Mouse (Mus musculus) limb, embryonic 15.5 days (tissue): ENCODE measurements at regions not wholly inside any gene's neighbourhood (a gene's known extent, or its start where the extent isn't known, plus 50 kb on each side); places are given as distances from the start of the nearest gene placed in this dataset.
A peak's percentile ranks its signal among the peaks of the same experiment; 100 is the strongest.

ENCODE experiments used
- ATAC-seq: fragments of 200-750 bp; cut with Nextera tagmentation; 2 replicates; pipeline ENCODE4 v1.8.0; 2017; ENCODE audit warnings: low read depth, moderate TSS enrichment; ENCODE audit not compliant: insufficient number of reproducible peaks, low FRiP score, low TSS enrichment
- H3K27ac ChIP-seq: fragments of 300-500 bp; sonication (generic); 2 replicates; pipeline ENCODE4 v1.5.1; 2015; ENCODE audit warnings: moderate library complexity, mild to moderate bottlenecking, inconsistent platforms
- H3K27me3 ChIP-seq: fragments of 300-500 bp; sonication (generic); 2 replicates; pipeline ENCODE4 v1.6.1; 2015; ENCODE audit warnings: inconsistent platforms
- H3K36me3 ChIP-seq: fragments of 300-500 bp; sonication (generic); 2 replicates; pipeline ENCODE4 v1.6.1; 2015; ENCODE audit warnings: inconsistent platforms
- H3K4me1 ChIP-seq: fragments of 300-500 bp; sonication (generic); 2 replicates; pipeline ENCODE4 v1.6.1; 2015; ENCODE audit warnings: inconsistent platforms
- H3K4me2 ChIP-seq: fragments of 300-500 bp; sonication (generic); 2 replicates; pipeline ENCODE4 v1.6.1; 2015; ENCODE audit warnings: mild to moderate bottlenecking, inconsistent platforms
- H3K4me3 ChIP-seq: fragments of 300-500 bp; sonication (generic); 2 replicates; pipeline ENCODE4 v1.5.1; 2015; ENCODE audit warnings: mild to moderate bottlenecking, inconsistent platforms
- H3K9ac ChIP-seq: fragments of 300-500 bp; sonication (generic); 2 replicates; pipeline ENCODE4 v1.6.1; 2015; ENCODE audit warnings: inconsistent platforms
- H3K9me3 ChIP-seq: fragments of 300-500 bp; sonication (generic); 2 replicates; pipeline ENCODE4 v1.6.1; 2016; ENCODE audit warnings: inconsistent platforms
- WGBS: fragments of 180-500 bp; shearing (Covaris S2); methylation state at CpG from one replicate; pipeline ENCODE4 v1.1.7; 2015; 5-methylcytosine and 5-hydroxymethylcytosine counted together

DNA sequence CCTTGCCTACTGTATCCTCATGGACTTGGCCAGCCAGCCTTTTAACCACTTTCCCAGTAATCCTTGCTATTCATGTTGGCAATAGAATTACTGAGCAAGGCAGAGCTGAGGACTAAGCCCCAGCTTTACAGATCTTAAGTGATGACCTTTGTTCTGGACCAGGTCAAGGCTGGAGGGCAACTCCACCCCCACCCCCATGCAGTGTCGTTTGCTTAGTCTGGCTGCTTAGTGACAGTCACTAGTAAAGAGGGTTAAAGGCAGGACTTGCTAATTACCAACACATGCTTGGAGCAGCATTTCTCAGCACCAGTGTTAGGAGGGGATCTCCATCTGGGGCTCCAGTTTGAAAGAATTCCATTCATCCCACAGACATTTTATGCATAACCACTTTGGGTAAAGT is 174.2 kb downstream of the 3110018I06Rik start:
- H3K27ac ChIP-seq: no peak overlapping the region

DNA sequence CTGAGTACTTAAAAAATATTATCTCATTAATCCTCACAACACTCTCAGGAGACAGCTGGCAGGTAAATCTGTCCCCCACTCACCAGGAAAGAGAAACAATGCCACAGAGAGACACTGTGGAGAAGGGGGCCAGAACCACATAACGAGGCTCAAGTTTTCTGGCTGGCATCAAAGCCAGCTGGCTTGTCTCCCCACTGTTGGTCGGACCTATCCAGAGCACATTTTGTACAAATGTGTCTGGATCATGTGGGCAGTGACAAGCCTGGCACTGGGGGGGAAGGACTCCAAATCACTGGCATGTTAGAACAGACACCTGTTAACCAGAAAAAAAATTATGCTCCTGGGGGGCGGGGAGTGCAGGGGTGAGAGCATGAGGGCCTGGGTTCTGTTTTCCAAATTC is 179.4 kb downstream of the 3110018I06Rik start:
- ATAC-seq: no peak
- WGBS: 74% methylated on average over 3 of the region's 3 CpGs
- H3K27ac ChIP-seq: no peak overlapping the region

More for the DNA sequence above, 174.2 kb downstream of the 3110018I06Rik start:
- Histone ChIP-seq H3K9ac (no peak overlapping the region), H3K4me2 (no peak overlapping the region), H3K9me3 (no peaks in the 10 kb centered on the region), H3K4me3 (no peak overlapping the region), H3K27me3 (no peaks in the 10 kb centered on the region), H3K4me1 (peaks cover 7% of the 10 kb centered on the region), H3K36me3 (no peaks in the 10 kb centered on the region)
- no peak for ATAC-seq
- 0% methylated on average over 1 of the region's 1 CpGs for WGBS

DNA sequence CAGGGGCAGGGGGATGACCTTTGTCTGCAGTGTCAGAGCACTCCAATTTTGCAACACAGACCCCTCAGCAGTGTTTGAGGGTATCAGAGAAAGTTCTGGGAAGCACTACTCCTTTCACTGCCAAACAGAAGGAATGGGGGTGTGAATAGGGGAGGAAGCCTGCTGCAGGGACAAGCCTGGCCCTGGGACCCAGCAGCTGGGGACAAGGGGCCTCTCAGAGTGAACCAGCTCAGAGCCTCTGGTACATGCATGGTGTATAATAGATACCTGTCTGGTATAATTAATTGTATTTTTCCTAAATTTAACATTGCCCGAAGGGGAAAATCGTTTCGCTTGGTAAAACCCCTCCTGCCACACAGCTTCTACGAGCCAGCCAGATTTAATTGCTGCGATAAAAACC is 180.6 kb downstream of the 3110018I06Rik start:
- Histone ChIP-seq H3K9ac (no peak overlapping the region), H3K27me3 (no peaks in the 10 kb centered on the region), H3K4me2 (no peak overlapping the region), H3K9me3 (no peaks in the 10 kb centered on the region), H3K36me3 (no peaks in the 10 kb centered on the region), H3K4me1 (peaks cover 16% of the 10 kb centered on the region), H3K4me3 (no peak overlapping the region), H3K27ac (no peak overlapping the region; the same call in 1 of the 2 replicates)
- ATAC-seq: no peak
- 23% methylated on average over 5 of the region's 5 CpGs for WGBS

More for the DNA sequence above, 179.4 kb downstream of the 3110018I06Rik start:
- no peaks in the 10 kb centered on the region for H3K27me3 ChIP-seq
- no peaks in the 10 kb centered on the region for H3K9me3 ChIP-seq
- no peak overlapping the region for H3K4me3 ChIP-seq
- peaks cover 16% of the 10 kb centered on the region for H3K4me1 ChIP-seq
- no peak overlapping the region for H3K4me2 ChIP-seq
- no peaks in the 10 kb centered on the region for H3K36me3 ChIP-seq
- H3K9ac ChIP-seq: no peak overlapping the region

DNA sequence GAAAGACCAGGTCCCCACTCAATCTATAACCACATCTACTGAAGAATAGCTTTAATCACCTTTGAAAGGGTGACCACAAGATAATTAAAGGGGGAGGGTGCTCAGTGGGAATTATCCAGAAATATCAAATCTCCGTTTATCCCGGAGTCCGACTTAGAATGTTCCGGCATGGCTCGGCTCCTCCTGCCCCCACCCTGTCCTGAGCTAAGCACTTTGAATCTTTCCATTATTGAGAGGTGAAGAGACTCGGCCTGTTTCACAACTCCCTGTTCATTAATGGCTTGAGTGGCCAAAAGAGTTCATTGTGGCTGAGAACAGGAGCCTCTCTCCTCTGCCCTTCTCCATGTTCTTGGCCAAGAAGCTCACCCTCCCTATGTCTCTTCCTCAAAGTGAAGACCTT is 181.0 kb downstream of the 3110018I06Rik start:
- Histone ChIP-seq H3K27ac (no peak overlapping the region), H3K36me3 (no peaks in the 10 kb centered on the region), H3K9ac (no peak overlapping the region), H3K9me3 (no peaks in the 10 kb centered on the region), H3K4me2 (0 out of 2 replicates have a peak overlapping the region, but pooled peaks have one; percentile 6), H3K4me3 (no peak overlapping the region), H3K27me3 (no peaks in the 10 kb centered on the region), H3K4me1 (peaks cover 16% of the 10 kb centered on the region)
- no peak for ATAC-seq
- 32% methylated on average over 6 of the region's 6 CpGs for WGBS

DNA sequence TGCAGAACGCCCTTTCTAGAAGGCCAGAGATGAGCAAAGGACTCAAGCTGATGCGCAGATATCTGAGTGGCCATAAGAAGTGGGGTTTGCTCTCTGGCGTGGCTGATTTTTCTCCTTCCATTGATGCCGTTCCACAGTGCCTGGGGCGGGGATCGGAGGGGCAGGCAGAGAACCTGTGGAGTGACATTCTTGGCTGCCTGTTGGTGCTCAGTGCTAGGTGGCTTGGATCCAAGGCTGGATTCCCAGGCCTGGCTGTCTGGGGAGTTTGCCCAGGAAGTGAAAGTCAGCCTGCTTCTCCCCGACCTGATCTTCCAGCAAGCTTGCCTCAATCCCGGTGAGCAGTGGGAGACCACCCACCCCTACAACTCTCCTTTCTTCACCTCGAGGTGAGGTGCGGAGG is 181.5 kb downstream of the 3110018I06Rik start:
- Histone ChIP-seq H3K9ac (no peak overlapping the region), H3K27ac (no peak overlapping the region), H3K4me1 (peaks cover 16% of the 10 kb centered on the region), H3K9me3 (no peaks in the 10 kb centered on the region), H3K27me3 (no peaks in the 10 kb centered on the region), H3K4me2 (0 out of 2 replicates have a peak overlapping the region, but pooled peaks have one; percentile 6), H3K36me3 (no peaks in the 10 kb centered on the region), H3K4me3 (no peak overlapping the region)
- 50% methylated on average over 10 of the region's 10 CpGs for WGBS
- ATAC-seq: no peak

DNA sequence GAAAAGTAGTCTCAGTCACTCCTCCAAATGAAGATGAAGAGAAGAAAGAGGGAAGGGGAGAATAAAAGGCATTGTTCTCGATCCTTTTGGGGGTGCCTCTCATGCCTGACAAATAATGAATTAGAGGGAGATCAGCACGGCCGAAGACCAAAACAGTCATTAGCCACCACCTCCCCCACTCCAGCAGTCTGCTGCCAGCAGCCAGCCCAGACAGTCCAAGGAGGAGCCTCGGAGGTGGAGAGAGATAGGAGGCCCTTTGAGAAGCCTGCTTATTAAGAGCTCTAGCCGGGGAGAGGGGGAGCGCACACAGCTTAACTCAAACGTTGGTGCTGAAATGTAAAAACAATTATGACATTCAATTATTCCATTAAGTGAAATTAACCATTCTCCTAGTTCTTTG is 188.6 kb downstream of the 3110018I06Rik start:
- no peak for ATAC-seq
- Histone ChIP-seq H3K4me2 (no peak overlapping the region), H3K9ac (no peak overlapping the region), H3K27me3 (no peaks in the 10 kb centered on the region), H3K4me3 (no peak overlapping the region), H3K27ac (no peak overlapping the region), H3K9me3 (no peaks in the 10 kb centered on the region), H3K4me1 (no peaks in the 10 kb centered on the region), H3K36me3 (no peaks in the 10 kb centered on the region)
- 37% methylated on average over 7 of the region's 7 CpGs for WGBS

DNA sequence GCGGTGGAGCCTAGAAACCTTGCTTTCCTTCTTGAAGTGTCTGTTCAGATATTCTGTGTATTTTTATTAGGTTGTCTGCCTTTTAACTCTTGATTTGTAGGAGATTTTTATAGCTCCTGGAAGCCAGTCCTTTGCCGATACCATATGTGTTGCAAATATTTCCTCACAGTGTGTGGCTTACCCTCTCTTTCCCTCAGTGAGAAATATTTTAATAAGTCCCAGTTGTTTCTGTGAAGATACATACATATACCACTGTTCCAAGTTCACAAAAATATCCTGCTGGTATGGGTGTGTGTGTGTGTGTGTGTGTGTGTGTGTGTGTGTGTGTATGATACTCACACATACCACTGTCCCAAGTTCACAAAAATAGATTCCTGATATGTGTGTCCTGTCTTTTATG is 199.0 kb downstream of the 3110018I06Rik start:
- H3K4me1 ChIP-seq: peaks cover 10% of the 10 kb centered on the region
- no peak overlapping the region for H3K4me3 ChIP-seq
- ATAC-seq: peak; percentile 68; the same call in 1 of the 2 replicates
- H3K9me3 ChIP-seq: no peaks in the 10 kb centered on the region
- peak overlapping the region; percentile 67 for H3K27ac ChIP-seq
- H3K36me3 ChIP-seq: no peaks in the 10 kb centered on the region
- no peak overlapping the region for H3K9ac ChIP-seq
- 31% methylated on average over 2 of the region's 2 CpGs for WGBS
- H3K4me2 ChIP-seq: no peak overlapping the region
- H3K27me3 ChIP-seq: peaks cover 9% of the 10 kb centered on the region; the same call in 1 of the 2 replicates

DNA sequence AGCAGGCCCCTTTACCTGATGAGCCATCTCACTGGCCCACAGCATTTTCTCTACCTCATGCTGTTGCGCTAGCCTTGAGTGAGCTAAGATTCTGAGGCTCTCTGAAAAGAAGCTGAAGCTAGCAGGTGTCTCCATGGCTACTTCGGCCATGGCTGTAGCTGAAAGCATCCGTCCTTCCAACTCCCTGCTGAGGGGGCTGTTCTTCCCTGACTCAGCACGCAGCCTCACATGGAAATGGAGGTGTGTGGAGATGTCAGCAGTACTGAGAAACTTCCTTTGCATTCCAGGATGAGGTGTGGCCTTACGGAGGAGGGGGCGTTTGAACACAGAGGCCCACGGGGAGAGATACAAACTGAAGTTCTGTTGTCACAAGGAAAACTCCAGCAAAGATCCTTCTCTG is 201.0 kb downstream of the 3110018I06Rik start:
- 67% methylated on average over 7 of the region's 7 CpGs for WGBS

DNA sequence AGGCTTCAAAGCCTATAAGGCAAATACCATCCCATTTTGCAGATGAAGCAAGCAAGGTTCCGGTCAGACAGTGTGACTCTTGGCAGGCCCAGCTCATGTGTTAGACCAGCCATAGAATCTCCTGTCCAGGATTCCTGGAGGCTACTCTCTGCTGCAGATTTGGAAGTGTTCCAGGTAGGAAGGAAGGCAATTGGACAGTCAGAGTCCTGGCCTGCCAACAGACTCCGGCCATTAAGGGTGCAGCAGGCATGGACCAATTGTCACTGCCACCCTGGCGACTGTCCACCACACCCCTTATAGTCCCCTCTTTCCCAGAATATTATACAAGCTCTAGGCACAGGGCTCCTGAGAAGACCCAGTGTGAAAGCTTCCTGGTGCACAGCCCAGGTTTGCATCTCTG is 201.6 kb downstream of the 3110018I06Rik start:
- no peak for ATAC-seq
- WGBS: 80% methylated on average over 3 of the region's 3 CpGs
- Histone ChIP-seq H3K9ac (no peak overlapping the region), H3K9me3 (no peaks in the 10 kb centered on the region), H3K4me2 (no peak overlapping the region), H3K4me1 (peaks cover 19% of the 10 kb centered on the region), H3K27ac (no peak overlapping the region), H3K4me3 (no peak overlapping the region), H3K36me3 (no peaks in the 10 kb centered on the region), H3K27me3 (peaks cover 11% of the 10 kb centered on the region; the same call in 1 of the 2 replicates)

More for the DNA sequence above, 201.0 kb downstream of the 3110018I06Rik start:
- Histone ChIP-seq H3K4me2 (no peak overlapping the region), H3K4me1 (peaks cover 19% of the 10 kb centered on the region), H3K27ac (no peak overlapping the region), H3K9ac (no peak overlapping the region), H3K4me3 (no peak overlapping the region), H3K36me3 (no peaks in the 10 kb centered on the region), H3K9me3 (no peaks in the 10 kb centered on the region), H3K27me3 (peaks cover 15% of the 10 kb centered on the region; the same call in 1 of the 2 replicates)
- ATAC-seq: no peak

DNA sequence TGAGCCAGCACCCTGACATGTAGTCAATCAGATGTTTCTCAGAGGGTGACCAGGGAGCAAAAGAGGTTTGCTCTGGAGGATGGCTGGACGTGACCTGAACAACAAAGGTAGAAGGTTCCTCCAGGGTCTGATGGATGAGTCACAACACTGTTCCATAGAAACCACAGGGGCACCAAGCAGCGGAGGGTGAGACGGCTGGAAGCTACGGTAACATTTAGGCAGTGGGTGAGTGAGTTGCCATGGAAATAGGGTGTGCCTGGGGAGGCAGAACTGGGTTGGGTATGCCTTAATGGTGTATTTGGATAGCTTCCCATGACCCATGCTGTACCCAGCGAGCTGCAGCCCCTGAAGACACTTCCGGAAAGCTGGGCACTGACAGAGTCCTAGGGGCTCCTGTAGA is 205.3 kb downstream of the 3110018I06Rik start:
- Histone ChIP-seq H3K27me3 (peaks cover 11% of the 10 kb centered on the region), H3K4me3 (no peak overlapping the region), H3K9ac (no peak overlapping the region), H3K9me3 (no peaks in the 10 kb centered on the region), H3K4me2 (no peak overlapping the region), H3K36me3 (no peaks in the 10 kb centered on the region), H3K4me1 (peaks cover 16% of the 10 kb centered on the region; the same call in 1 of the 2 replicates), H3K27ac (no peak overlapping the region)
- no peak for ATAC-seq
- 47% methylated on average over 6 of the region's 6 CpGs for WGBS

DNA sequence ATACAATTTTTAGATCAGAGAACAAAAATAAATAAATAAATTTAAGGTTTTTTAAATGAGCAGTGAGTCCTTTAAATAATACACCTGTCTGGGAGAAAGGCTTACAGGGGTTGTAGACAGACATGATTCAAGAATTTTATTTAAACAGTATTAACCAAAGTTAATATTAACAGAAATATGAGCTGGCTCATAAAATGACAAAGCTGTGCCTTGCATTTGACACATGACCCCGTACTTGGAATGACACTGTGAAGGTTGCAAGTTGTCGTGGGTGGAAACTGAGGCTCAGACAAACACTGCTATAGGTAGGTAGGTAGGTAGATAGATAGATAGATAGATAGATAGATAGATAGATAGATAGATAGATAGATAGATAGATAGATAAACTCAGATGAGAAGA is 206.6 kb downstream of the 3110018I06Rik start:
- H3K4me1 ChIP-seq: peaks cover 16% of the 10 kb centered on the region; the same call in 1 of the 2 replicates
- H3K27ac ChIP-seq: no peak overlapping the region
- H3K4me3 ChIP-seq: no peak overlapping the region
- ATAC-seq: no peak
- no peaks in the 10 kb centered on the region for H3K36me3 ChIP-seq
- no peak overlapping the region for H3K4me2 ChIP-seq
- no peak overlapping the region for H3K9ac ChIP-seq
- peaks cover 9% of the 10 kb centered on the region for H3K27me3 ChIP-seq
- H3K9me3 ChIP-seq: no peaks in the 10 kb centered on the region
- WGBS: 76% methylated on average over 2 of the region's 2 CpGs

DNA sequence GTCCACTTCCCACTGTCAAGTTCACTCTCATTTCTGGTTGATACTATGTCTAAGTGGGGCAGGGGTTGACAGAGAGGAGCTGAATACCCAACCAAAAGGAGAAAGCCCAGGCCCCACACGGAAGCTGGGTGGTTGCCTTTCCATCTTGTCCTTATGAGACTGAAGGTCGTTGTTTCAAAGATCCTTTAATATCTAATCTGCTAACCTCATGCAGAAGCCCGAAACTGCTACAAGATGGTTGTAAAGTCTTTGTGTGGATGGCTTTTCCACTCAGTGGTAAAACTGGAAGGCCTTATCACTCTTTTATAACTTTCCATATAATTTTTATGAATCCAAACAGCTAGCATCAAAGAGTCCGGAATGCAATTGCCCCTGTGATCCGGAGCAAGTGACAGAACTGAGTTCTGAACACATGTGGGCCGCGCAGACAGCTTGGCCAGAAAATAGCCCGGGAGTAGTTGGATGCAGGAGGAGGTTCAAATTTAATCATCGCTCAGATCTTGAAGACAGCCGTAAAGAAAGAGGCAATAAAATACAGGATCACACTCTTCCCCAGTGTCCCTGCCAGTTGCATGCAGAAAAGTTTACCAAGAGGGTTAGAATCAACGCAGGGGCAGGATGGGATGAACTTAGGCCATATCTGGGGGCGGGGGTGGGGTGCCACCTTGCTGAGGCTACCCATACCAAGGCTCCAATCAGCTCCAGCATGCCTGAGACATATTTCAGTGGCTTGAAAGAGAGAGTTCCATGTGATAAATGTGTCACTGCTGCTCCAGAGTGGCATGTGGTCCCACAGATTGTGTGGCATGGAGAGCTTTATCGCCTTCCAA is 207.2 kb downstream of the 3110018I06Rik start:
- 53% methylated on average over 13 of the region's 13 CpGs for WGBS
- Histone ChIP-seq H3K36me3 (no peaks in the 10 kb centered on the region), H3K9me3 (no peaks in the 10 kb centered on the region), H3K4me2 (no peak overlapping the region), H3K9ac (no peak overlapping the region), H3K27me3 (peaks cover 9% of the 10 kb centered on the region), H3K4me3 (no peak overlapping the region), H3K4me1 (peaks cover 18% of the 10 kb centered on the region), H3K27ac (no peak overlapping the region)
- ATAC-seq: no peak
